Mouse (Mus musculus): ENCODE results near the gene Rab3ip. TPM values are rescaled to one million over a fixed set of nuclear protein-coding genes. Genes with fewer than 3 reads are reported as not detected.

The Rab3ip gene
- polyA plus RNA-seq, 1 experiment = 29.1 TPM

DNA sequence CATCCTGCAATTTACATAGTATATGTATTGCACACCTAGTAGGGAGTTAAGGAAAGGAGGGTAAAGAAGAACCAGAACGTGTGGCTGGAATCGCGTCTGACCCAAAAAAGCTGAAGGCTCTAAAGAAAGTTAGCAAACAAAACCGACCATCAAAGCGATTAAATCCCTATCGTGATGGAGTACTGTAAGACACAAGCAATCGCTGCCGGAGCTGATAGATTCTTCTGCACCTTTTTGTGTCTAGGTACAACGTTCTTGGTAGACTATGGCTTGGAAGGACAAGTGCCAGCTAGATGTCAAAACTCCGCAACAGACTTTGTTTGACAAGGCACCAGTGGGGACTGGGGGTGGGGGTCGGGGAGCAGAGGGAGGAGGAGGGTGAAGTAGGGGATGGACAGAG lies 13.5 kb upstream of the Rab3ip start:
- Histone ChIP-seq H3K4me3 (no peak overlapping the region), H3K27me3 (ENCODE audit: control insufficient read depth, insufficient read depth, insufficient read length) (no peaks in the 10 kb centered on the region), H3ac (ENCODE audit: control insufficient read depth, insufficient read length) (no peak overlapping the region), H3K36me3 (ENCODE audit: control insufficient read depth, insufficient read depth) (no peaks in the 10 kb centered on the region), H3K4me2 (ENCODE audit: low read depth) (no peak overlapping the region), H3K79me2 (ENCODE audit: control insufficient read depth, insufficient read depth) (no peaks in the 10 kb centered on the region)
- TF ChIP-seq MYOG (IDR thresholded peaks at IDR 0.05; ENCODE audit: control insufficient read depth in 1 of 3, insufficient read depth in 1 of 3, insufficient read length in 2 of 3, low read depth in 2 of 3) (no peak), TCF3 (IDR thresholded peaks at IDR 0.05; ENCODE audit: insufficient read length, low read depth) (no peak), MAX (IDR thresholded peaks at IDR 0.05; ENCODE audit: low read depth) (no peak)

DNA sequence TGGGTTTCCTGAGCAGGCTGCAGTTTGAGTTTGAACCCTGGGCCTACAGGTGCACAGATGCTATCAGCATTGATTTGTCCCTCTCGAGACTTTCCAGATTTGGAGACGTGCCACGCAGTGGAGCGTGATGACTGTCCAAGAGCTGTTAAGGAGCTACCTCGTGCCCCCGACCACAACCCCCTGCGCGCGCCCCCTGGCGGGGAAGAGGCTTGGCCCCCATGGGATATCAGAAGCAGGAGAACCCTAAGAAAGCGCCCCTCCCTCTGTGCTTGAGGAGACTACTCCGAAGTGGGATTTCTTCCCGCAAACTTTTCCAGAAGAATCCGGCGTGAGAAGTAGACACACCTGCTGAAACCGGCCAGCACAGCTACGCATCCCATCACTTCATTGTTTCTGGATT lies 12.2 kb upstream of the Rab3ip start:
- no peaks in the 10 kb centered on the region for H3K36me3 ChIP-seq (ENCODE audit: control insufficient read depth, insufficient read depth)
- no peak overlapping the region for H3ac ChIP-seq (ENCODE audit: control insufficient read depth, insufficient read length)
- no peaks in the 10 kb centered on the region for H3K79me2 ChIP-seq (ENCODE audit: control insufficient read depth, insufficient read depth)
- no peak for TF ChIP-seq TCF3 (IDR thresholded peaks at IDR 0.05; ENCODE audit: insufficient read length, low read depth)
- H3K27me3 ChIP-seq (ENCODE audit: control insufficient read depth, insufficient read depth, insufficient read length) = no peaks in the 10 kb centered on the region
- H3K4me3 ChIP-seq = no peak overlapping the region
- H3K4me2 ChIP-seq (ENCODE audit: low read depth) = no peak overlapping the region

- Histone ChIP-seq H3K4me3 (no peak overlapping the region), H3K4me2 (ENCODE audit: low read depth) (no peak overlapping the region), H3ac (ENCODE audit: control insufficient read depth, insufficient read length) (no peak overlapping the region), H3K27me3 (ENCODE audit: control insufficient read depth, insufficient read depth, insufficient read length) (no peaks in the 10 kb centered on the region), H3K36me3 (ENCODE audit: control insufficient read depth, insufficient read depth) (no peaks in the 10 kb centered on the region), H3K79me2 (ENCODE audit: control insufficient read depth, insufficient read depth) (no peaks in the 10 kb centered on the region)
- TF ChIP-seq REST (IDR thresholded peaks at IDR 0.05; ENCODE audit: insufficient read depth, insufficient read length) = no peak
- no peak for TF ChIP-seq USF1 (IDR thresholded peaks at IDR 0.05; ENCODE audit: low read depth)
- TF ChIP-seq TCF12 (IDR thresholded peaks at IDR 0.05; ENCODE audit: insufficient read depth, poor library complexity, severe bottlenecking) = no peak
- no peak for TF ChIP-seq E2F4 (IDR thresholded peaks at IDR 0.05; ENCODE audit: insufficient read depth)
- TF ChIP-seq SRF (IDR thresholded peaks at IDR 0.05; ENCODE audit: control insufficient read depth, insufficient read length, low read depth) = no peak
- TF ChIP-seq MAX (IDR thresholded peaks at IDR 0.05; ENCODE audit: low read depth) = no peak
- no peak for TF ChIP-seq CEBPB (IDR thresholded peaks at IDR 0.05; ENCODE audit: insufficient read depth, poor library complexity, severe bottlenecking)
- no peak for TF ChIP-seq MYOD1 (IDR thresholded peaks at IDR 0.05; ENCODE audit: control insufficient read depth in 1 of 3, insufficient read length in 2 of 3, low read depth in 2 of 3)
- TF ChIP-seq POLR2A (IDR thresholded peaks at IDR 0.05; ENCODE audit: insufficient read length, low read depth) = no peak
- TF ChIP-seq POLR2AphosphoS2 (IDR thresholded peaks at IDR 0.05; ENCODE audit: insufficient read length, low read depth) = no peak
- no peak for TF ChIP-seq TCF3 (IDR thresholded peaks at IDR 0.05; ENCODE audit: insufficient read length, low read depth)
- TF ChIP-seq MYOG (IDR thresholded peaks at IDR 0.05; ENCODE audit: control insufficient read depth in 1 of 3, insufficient read depth in 1 of 3, insufficient read length in 2 of 3, low read depth in 2 of 3) = no peak
Measured at GRCm38 (mm10) chr10:116962152-116962551, 11.6 kb upstream of the Rab3ip start.

DNA sequence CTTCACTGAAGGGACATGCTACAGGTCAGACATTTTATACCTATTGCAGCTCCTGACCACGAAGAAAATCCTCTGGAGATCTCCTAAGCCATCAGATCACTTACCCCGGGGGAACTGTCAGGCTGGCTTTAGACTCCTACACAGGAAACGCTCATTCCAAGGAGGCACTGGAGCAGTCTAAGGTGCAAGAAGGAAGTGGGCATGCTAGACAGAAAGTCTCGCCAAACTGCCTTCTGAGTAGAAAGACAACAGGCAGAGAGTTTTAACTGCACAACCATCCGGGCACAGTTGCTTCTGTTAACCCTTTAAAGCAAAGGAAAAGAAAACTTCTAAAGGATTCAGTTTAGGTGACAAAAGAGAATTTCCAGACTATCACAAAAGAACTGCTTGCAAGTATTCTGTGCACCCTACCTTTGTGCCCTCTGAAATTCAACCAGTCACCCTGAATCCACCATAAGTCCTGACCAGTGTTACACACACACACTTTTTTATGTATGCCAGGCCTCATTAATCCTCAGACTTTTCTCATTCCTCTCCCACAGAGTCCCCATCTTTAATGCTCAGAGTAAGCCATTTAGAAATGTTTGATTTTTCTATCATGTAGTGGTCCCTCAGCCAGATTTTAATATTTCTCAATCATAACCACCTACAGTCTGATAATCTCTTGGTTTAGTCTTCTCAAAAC lies 7.4 kb upstream of the Rab3ip start:
- Histone ChIP-seq H3K4me3 (no peak overlapping the region), H3K27me3 (ENCODE audit: control insufficient read depth, insufficient read depth, insufficient read length) (no peaks in the 10 kb centered on the region), H3K4me2 (ENCODE audit: low read depth) (no peak overlapping the region), H3K79me2 (ENCODE audit: control insufficient read depth, insufficient read depth) (no peaks in the 10 kb centered on the region), H3K36me3 (ENCODE audit: control insufficient read depth, insufficient read depth) (no peaks in the 10 kb centered on the region), H3ac (ENCODE audit: control insufficient read depth, insufficient read length) (no peak overlapping the region)
- TF ChIP-seq REST (IDR thresholded peaks at IDR 0.05; ENCODE audit: insufficient read depth, insufficient read length) (no peak), POLR2A (IDR thresholded peaks at IDR 0.05; ENCODE audit: insufficient read length, low read depth) (no peak), POLR2AphosphoS2 (IDR thresholded peaks at IDR 0.05; ENCODE audit: insufficient read length, low read depth) (no peak), MYOD1 (IDR thresholded peaks at IDR 0.05; ENCODE audit: control insufficient read depth in 1 of 3, insufficient read length in 2 of 3, low read depth in 2 of 3) (no peak), USF1 (IDR thresholded peaks at IDR 0.05; ENCODE audit: low read depth) (no peak), MYOG (IDR thresholded peaks at IDR 0.05; ENCODE audit: control insufficient read depth in 1 of 3, insufficient read depth in 1 of 3, insufficient read length in 2 of 3, low read depth in 2 of 3) (no peak)

DNA sequence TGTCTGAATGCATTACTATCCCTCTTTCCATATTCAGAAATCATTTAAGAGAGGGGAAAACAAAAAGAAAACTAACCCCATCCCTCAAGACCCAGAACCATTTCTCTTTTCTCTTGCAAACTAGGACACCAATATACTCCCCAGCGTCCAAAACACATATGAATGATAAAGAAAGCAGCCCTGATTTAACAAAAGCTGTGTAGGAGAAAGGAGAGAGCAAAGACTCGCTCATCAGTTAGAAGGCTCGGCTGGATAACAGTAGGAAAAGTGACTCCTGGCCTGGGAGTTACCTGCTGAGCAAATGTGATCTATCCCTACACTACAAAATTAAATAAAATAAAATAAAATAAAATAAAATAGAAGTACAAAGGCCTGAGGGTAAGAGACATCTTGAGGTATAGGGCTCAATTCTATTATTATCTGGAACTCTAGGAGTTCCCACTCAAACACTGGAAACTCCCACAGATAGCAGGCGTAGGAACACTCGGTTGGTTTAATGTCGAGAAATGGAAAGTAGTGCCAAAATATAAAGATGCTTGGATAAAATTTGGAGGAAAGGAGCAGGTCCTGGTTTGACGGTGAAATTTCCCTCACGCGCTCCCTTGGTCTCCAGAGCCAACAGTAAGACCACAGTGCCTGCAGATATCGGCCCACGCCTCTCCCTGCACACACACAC lies 6.1 kb upstream of the Rab3ip start:
- no peak for TF ChIP-seq TCF3 (IDR thresholded peaks at IDR 0.05; ENCODE audit: insufficient read length, low read depth)
- TF ChIP-seq USF1 (IDR thresholded peaks at IDR 0.05; ENCODE audit: low read depth) = no peak
- no peak for TF ChIP-seq POLR2A (IDR thresholded peaks at IDR 0.05; ENCODE audit: insufficient read length, low read depth)
- H3ac ChIP-seq (ENCODE audit: control insufficient read depth, insufficient read length) = no peak overlapping the region
- H3K27me3 ChIP-seq (ENCODE audit: control insufficient read depth, insufficient read depth, insufficient read length) = no peaks in the 10 kb centered on the region
- no peaks in the 10 kb centered on the region for H3K36me3 ChIP-seq (ENCODE audit: control insufficient read depth, insufficient read depth)
- H3K79me2 ChIP-seq (ENCODE audit: control insufficient read depth, insufficient read depth) = no peaks in the 10 kb centered on the region
- no peak overlapping the region for H3K4me2 ChIP-seq (ENCODE audit: low read depth)
- no peak overlapping the region for H3K4me3 ChIP-seq
